Mouse (Mus musculus) mesoderm, embryonic 11.5 days (tissue): ENCODE results near the gene Rnf213.

Experiments used
- DNase-seq: peaks from one replicate; pipeline ENCODE4 v3.0.0-alpha.2; 2012; ENCODE audit warnings: low read depth, low spot score

Rnf213 gene

GRCm38 (mm10) chr11:119390271-119391231 is 2.3 kb upstream of the Rnf213 start:
- peak; percentile 31 for DNase-seq

GRCm38 (mm10) chr11:119391386-119392000 is 1.4 kb upstream of the Rnf213 start:
- no peak for DNase-seq

GRCm38 (mm10) chr11:119392001-119392614 is 792 bp upstream of the Rnf213 start:
- DNase-seq = no peak

GRCm38 (mm10) chr11:119393483-119393804 is 544 bp downstream of the Rnf213 start:
- no peak for DNase-seq

GRCm38 (mm10) chr11:119394210-119394609 is 1.3 kb downstream of the Rnf213 start:
- no peak for DNase-seq

- no peak for DNase-seq
These were observed 2.5 kb downstream of the Rnf213 start for GRCm38 (mm10) chr11:119395394-119395793.

- no peak for DNase-seq
These were observed 3.0 kb downstream of the Rnf213 start for GRCm38 (mm10) chr11:119395931-119396330.

- no peak for DNase-seq
These were observed 3.6 kb downstream of the Rnf213 start for GRCm38 (mm10) chr11:119396461-119396860.

GRCm38 (mm10) chr11:119402501-119403160 is 9.7 kb downstream of the Rnf213 start:
- no peak for DNase-seq

GRCm38 (mm10) chr11:119404627-119405026 is 11.7 kb downstream of the Rnf213 start:
- peak; percentile 62 for DNase-seq

GRCm38 (mm10) chr11:119407381-119407780 is 14.5 kb downstream of the Rnf213 start:
- no peak for DNase-seq

GRCm38 (mm10) chr11:119407977-119408376 is 15.1 kb downstream of the Rnf213 start:
- DNase-seq = no peak

- peak; percentile 15 for DNase-seq
These were observed 26.6 kb downstream of the Rnf213 start for GRCm38 (mm10) chr11:119419327-119420118.

GRCm38 (mm10) chr11:119420426-119420825 is 27.5 kb downstream of the Rnf213 start:
- no peak for DNase-seq

GRCm38 (mm10) chr11:119427431-119427830 is 34.5 kb downstream of the Rnf213 start:
- DNase-seq = no peak

GRCm38 (mm10) chr11:119427986-119428385 is 35.1 kb downstream of the Rnf213 start:
- no peak for DNase-seq

GRCm38 (mm10) chr11:119428649-119429136 is 35.8 kb downstream of the Rnf213 start:
- peak; percentile 66 for DNase-seq

- DNase-seq = no peak
These were observed 38.6 kb downstream of the Rnf213 start for GRCm38 (mm10) chr11:119431516-119431915.

- no peak for DNase-seq
These were observed 39.8 kb downstream of the Rnf213 start for GRCm38 (mm10) chr11:119432706-119433105.

- no peak for DNase-seq
These were observed 41.4 kb downstream of the Rnf213 start for GRCm38 (mm10) chr11:119434316-119434715.
